Mouse (Mus musculus): ENCODE results near the gene Adh1.

GRCm38 (mm10) chr3:138305486-138306289 lies 44.9 kb downstream of the Adh1 start:
- TF ChIP-seq EP300 (IDR thresholded peaks at IDR 0.05; ENCODE audit: low read depth) (no peak), CTCF (IDR thresholded peaks at IDR 0.05; ENCODE audit: low read depth) (no peak)
